Mouse (Mus musculus): Measurements from ENCODE around the gene Pagr1b.
A peak's percentile ranks its signal among the peaks of the same experiment; 100 is the strongest.

Pagr1b gene

DNA sequence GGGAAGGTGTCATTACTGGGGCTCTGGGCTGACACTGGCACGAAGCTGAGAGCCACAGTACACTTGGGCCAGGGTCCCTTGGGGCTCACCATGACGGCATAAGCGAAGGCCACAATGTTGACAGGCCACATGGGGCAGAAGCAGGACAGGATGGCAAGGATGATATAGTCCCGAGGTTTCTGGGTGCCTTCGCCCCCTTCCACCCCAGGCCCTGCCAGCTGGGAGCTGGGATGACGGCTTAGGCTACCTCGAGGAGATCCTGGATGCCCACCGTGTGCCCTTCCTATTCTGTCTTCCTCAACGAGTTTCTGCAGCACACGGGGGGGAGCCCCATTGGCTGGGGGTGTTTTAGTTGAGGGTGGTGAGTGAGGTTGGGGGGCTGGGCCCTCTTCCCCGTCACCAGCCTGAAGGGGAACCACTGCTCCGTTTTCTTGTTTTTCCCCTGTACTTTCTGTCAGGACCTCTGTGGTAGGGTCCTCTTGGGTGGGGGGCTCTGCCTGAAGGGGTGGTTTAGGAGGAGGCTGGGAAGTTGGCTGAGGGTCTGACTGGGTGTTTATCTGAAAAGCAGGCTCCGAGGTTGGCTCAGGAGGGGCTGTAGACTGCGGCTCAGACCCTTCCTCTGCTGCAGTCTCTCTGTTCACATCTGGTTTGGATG lies 3.1 kb upstream of the Pagr1b start:
- no peak for DNase-seq (ENCODE audit: low read depth, low spot score)

DNA sequence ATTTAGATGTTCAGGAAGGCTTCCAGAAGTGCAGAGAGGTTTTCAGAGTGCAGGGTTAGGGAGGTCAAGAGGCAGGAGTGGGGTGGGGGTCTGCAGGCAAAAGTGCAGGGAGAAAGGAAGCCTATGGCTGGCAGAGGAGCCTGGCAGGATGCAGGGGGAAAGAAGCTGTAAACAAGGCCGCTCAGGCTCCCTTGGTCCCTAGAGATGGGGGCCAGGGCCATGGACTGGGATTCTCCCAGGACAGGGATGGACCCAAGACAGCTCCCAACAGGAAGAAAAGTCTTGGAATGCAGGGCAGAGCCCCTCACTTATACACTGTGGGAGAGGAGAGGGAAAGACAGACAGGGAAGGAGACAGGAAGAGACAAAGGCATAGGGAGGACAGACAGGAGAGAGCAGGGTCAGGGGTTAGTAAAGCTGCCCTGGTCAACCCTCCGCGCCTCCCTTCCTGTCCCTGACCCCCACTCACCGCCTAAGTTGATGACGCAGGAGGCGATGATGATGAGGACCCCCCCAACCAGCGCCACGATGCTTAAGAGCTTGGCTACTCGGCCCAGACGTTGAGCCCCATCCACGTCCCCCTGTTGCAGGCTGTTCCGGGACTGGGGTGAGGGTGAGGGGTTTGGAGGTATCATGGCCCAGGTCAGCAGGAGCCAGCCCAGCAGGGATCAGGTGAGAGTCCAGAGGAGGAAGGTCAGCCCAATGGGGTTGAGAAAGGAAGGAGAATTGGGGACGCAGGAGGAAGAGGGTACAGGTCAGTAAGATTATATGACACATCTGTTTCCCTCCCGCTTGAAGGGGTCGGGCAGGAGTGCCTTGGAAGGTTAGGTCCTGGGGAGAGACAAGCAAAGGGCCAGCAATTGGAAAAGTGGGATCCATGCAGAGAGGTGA lies 2.4 kb upstream of the Pagr1b start:
- no peak for DNase-seq (ENCODE audit: low read depth, low spot score)

DNA sequence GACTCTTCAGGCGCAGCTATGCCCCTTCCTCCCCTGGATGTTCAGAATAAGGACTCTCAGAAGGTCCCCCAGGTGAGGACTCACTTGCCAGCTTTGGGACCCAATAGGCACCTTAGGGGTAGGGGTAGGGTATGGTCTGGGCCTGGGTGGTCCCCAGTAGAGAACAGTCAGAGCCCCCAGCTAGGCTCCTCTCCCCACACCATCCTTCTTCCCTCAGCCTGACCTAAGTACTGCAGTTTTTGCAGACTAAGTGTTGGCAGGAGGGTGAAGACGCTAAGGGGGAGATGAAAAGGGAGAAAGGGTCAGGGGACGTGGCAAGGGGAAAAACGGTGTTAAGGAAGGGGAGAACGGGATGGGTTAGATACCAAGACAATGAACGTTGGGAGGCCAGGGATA lies 1.7 kb upstream of the Pagr1b start:
- no peak for DNase-seq (ENCODE audit: low read depth, low spot score)

DNA sequence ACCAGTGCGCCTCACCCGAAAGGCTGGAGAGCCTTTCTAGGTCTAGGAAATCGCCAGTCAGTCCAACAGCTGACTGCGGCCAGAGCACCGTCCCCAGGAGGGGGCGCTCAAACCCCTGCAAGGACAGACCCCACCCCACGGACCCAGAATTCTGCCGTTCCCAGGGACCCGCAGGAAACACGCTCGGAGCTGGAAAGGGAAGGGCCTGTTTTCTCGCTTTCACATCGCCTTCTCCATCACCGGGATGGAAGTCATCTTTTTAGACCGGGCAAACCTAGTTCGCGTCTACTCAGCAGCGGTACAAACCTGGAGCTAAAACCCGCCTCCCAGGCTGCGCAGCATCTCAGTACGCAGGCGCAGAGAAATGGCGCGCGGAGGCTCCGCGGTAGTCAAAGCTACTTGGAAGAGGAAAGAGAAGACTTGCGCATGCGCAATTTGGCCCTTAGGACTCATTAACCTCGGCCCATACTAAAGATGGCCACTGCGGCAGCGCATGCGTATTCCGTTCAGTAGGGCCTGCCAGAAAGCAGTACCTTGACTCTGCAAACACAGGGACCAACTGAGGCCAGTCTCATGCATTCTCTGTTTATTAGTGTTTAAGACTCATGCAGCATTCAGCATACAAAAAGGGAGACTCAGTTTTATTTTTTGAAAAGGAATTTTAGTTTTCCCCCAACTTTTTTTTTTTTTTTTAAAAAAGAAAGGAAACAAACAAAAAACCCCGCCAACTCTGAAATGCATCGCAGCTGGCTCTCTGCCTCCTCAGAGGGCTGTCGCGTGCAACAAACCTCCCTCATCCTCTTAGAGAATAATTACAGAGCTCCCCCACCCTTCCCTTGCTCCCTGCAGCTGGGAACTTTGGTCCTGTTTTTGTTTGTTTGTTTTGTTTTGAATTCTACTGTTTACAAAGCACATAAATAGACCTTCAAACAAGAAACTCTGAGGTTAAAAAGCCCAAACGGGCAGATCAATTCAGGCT lies 976 bp upstream of the Pagr1b start, which contains the start of gene Pagr1a:
Pagr1a (minus strand) TSS at position 382 of the 979 bp plus-strand sequence.
- DNase-seq (ENCODE audit: low read depth, low spot score) = peak; percentile 99

DNA sequence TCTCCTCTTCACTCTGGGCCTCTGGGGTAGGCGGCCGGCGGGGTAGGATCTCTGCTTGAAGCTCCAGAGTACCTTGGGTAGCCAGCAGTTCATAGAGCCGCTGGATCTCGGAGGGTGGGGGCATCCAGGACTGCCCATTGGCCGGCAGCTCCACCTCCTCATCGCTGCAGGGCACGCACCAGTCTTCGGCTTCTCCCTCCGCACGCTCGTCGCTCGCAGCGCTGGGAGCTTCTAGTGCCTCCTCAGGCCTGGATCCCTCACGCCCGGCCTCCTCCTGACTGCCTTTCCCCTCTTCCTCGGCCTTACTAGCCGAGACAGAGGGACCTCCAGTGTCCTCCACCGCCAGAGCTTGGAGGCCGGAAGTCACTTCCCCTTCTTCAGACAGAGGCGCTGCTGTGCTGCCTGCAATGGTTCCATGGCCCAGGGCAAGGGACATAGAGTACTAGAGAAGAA lies 228 bp upstream of the Pagr1b start:
- no peak for DNase-seq (ENCODE audit: low read depth, low spot score)

DNA sequence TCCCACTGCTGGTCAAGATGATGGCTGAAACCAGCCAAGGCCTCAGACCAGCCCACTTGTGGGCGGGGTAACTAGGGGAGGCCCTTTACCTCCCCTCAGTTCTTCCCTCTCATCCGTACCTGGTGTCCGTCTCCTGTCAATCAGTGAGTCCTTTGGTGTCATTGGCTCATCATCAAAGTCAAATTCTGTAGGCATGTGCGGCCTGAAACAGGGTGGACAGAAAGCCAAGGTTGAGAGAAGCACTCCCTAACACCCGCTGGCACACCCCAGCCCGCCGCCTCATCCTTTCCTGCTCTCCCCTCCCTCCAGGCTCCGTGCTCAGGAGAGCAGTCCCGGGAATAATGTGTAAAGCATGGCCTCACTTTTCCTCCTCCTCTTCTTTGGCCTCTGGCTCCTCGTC lies 203 bp downstream of the Pagr1b start:
- no peak for DNase-seq (ENCODE audit: low read depth, low spot score)

DNA sequence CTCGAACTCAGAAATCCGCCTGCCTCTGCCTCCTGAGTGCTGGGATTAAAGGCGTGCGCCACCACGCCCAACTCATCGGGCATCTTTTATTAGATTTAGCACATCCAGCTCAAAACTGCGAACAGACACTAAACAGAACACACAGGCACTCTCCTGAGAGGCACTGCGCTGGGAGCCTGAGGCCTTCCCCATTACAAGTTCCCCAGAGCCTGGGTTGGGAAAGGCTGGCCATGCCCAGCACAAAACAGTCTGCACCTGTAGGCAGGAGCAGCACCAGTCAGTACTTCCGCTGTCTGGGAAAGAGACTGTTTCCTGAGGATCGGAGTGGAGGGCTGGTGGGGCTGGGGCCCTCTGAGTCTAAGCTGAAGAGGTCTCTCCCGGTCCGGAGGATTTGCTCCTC lies 1.3 kb downstream of the Pagr1b start:
- DNase-seq (ENCODE audit: low read depth, low spot score) = no peak

DNA sequence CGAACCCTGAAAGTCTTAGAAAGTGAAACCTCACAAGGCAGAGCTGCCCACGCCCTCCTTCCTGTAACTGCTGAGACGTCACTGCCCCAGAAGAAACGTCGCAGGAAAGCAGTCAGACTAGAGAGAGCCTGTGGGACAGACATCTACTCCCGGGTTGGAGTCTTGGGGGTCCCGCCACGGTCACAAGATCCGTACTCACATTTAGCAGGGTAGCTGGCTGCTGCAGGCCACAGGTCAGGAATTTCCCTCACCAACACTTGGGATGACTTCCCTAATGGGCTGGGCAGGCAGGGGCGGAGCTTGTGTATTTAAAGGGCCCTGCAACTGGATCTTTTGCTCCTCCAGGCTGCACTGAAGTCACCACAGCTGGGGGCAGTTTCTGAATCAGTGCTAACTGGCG lies 2.0 kb downstream of the Pagr1b start, which contains the start of gene Mvp:
Mvp (minus strand) TSS at position 302 of the 400 bp plus-strand sequence.
- DNase-seq (ENCODE audit: low read depth, low spot score) = no peak

DNA sequence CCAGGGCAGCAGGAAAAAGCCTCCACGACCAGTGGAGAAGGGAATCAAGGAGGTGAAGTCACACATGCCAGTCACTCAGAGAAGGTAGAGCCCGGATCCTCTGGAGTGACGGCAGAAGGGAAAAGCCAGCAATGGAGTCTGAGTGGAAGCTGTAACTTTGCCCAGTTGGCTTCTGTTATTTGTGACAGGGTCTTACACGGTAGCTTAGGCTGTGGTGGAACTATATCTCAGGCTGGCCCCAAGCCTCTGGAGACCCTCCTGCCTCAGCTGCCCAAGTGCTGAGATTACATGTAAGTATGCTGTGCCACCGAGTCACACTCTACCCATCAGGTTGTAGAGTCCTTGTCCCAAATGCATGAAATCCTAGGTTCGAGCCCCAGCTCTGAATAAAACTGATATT lies 2.9 kb downstream of the Pagr1b start:
- no peak for DNase-seq (ENCODE audit: low read depth, low spot score)

DNA sequence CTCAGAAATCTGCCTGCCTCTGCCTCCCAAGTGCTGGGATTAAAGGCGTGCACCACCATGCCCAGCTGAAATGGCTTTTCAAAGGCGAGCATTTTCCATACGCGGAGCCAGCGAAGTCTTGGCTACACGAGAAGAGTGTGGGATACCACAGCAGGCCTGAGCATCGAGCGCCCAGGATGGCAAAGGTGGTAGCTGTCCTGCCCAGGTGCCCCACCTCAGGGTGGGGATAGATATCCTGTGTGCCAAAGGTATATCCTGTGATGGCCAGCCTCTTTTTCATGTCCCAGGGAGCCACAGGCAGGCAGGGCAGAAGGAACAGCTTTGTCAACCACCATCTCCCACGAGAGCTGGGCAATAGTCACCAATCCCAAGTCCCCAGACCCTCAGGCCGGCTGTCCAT lies 3.4 kb downstream of the Pagr1b start:
- no peak for DNase-seq (ENCODE audit: low read depth, low spot score)

DNA sequence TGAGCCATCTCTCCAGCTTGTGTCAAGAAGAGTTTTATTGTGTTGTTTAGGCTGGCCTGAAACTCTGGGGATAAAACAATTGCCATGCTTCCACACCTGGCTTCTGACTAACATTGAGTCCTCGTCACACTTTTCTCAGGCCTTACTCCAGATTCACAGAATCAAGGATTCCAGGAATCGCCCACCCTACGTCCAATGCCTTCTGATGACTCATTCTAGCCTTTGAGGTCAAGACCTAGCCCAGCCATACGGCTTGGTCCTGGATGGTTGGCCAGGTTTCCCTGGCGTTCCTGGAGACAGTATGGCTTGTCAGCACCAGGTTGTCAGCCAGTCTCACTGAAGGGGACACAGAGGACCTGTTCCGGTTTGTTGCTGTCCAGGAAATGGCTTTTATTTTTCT lies 3.9 kb downstream of the Pagr1b start:
- no peak for DNase-seq (ENCODE audit: low read depth, low spot score)

DNA sequence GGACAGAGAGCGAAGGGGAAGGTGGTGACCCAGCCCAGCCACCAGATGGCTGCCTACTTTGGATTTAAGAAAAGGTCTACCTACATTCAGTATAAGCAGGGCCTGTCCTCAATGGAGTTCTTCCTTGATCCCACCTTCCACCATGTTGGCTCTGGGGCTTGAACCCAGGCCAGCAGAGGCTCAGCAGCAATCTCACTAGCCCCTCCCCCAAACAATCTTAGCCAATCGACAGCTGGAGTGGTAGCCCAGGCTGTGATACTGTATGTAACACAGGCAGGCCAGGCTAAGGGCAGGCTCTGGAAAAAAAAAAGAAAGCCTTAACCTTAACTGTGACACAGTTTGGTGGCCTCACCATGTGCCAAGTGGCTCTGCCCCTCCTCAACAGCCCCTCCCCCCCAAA lies 4.6 kb downstream of the Pagr1b start:
- DNase-seq (ENCODE audit: low read depth, low spot score) = no peak

DNA sequence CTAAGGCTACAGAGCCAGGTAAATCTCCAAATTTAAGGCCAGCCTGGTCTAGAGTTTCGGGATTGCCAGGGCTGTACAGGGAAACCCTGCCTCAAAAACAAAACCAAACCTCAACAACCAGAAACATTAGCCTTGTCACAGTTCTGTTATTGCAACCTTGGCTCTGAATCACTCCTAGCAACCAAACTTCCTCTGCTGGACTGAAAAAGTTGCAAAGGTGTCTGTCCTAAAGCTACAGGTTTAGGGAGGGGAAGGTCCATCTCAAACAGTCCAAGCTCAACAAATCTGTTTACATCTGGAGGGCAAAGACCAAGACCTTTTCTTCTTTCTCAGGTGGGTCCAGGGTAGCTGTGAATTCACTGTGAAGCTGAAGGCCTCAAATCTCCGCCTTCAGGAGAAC lies 5.2 kb downstream of the Pagr1b start:
- DNase-seq (ENCODE audit: low read depth, low spot score) = no peak

DNA sequence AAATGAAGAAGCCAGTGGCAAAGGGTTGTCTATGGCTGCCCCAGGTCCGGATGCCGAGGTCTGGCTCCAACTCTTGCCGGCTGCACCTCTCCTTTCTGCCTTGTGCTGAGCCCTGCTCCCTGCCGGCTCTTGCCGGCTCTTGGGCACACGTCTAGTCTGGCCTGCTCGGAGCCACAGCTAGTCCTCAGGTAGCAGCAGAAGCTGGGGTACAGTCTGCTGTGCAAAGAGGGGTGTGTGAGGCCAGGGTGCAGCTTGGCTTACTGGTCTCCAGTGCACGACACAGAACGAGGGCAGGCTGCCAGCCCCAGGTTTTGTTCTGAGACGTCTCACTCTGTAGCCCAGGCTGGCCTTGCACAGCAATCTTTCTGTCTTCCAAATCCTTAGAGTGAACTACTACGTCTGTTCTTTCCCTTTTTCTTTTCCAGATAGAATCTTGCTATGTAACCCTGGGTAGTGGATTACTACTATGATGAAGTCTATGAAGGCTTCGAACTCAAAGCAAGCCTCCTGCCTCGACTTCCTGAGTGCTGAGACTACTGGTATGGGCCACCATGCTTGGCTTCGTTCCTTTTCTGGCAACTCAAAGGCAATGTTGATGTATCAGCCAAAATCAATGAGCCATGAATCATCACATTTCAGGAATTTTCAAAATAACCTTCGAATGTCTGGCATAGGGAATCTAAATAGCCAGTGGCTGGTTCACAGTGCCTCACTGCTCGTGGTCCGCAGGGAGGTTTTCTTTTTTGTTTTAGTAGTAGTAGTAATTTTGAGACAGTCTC lies 6.8 kb downstream of the Pagr1b start:
- no peak for DNase-seq (ENCODE audit: low read depth, low spot score)

DNA sequence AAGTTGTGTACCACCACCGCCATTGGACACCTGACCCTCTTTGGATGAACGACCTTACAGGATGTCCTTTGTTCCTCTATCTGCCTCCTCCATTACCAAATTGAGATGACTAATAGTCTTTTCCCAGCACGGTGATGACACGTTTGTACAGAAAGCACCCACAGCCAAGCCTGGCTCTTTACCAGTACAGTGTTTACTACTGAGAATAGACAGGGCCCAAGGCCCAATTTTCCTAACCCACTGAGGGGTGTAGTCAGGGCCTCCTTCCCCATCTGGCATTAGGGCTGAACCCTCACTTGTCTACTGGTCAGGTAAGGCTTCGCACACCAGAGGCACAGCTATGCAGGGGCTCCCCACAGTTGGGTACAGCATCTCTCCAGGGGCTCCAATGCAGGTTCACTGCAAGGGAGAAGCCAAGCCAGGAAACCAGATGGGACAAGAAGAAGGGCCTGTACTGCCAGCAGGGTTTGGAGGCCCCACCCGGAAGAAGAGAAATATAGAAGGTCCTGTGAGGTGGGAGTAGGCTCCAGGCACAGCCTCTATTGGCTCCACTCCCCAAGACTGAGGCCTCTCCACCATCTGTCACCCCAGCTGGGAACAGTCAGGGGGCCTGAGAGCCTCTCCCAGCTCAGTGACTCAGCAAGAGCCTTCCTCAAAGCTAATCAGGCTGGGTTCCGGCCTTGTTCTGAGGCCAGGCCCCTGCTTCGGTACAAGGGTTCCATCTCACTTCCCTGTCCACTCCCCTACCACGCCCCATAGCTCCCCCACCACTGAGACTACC lies 7.9 kb downstream of the Pagr1b start:
- DNase-seq (ENCODE audit: low read depth, low spot score) = peak; percentile 87

DNA sequence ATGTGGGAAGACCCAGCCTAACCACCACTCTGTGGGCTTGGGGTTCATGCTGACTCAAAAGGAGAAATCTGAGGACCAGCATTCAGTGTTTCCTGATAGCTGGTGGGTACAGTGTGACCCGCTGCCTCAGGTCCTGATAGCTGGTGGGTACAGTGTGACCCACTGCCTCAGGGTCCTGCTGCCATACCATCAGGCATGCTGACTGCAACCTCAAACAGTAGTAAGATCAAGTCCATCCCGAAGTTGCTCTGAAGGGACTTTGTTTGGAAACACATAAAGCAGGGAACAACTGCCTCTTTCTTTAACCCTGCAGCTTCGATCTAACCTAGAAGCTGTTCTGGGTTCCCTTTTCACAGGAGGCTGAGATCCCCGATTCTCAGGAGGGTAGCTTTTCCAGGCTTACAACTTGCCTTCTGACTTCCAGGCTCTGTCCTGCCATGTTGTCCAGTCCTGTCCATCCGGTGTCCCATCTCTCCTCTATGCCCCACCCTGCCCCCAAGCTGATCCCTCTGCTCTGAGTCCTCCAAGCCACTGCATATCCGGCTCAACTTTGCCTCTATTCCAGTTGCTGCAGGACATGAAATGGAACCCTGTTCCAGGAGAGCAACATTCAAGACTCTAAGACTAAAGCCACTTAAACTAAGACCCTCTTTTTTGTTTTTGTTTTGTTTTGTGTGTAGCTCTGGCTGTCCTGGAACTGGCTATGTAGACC lies 8.8 kb downstream of the Pagr1b start:
- DNase-seq (ENCODE audit: low read depth, low spot score) = no peak

DNA sequence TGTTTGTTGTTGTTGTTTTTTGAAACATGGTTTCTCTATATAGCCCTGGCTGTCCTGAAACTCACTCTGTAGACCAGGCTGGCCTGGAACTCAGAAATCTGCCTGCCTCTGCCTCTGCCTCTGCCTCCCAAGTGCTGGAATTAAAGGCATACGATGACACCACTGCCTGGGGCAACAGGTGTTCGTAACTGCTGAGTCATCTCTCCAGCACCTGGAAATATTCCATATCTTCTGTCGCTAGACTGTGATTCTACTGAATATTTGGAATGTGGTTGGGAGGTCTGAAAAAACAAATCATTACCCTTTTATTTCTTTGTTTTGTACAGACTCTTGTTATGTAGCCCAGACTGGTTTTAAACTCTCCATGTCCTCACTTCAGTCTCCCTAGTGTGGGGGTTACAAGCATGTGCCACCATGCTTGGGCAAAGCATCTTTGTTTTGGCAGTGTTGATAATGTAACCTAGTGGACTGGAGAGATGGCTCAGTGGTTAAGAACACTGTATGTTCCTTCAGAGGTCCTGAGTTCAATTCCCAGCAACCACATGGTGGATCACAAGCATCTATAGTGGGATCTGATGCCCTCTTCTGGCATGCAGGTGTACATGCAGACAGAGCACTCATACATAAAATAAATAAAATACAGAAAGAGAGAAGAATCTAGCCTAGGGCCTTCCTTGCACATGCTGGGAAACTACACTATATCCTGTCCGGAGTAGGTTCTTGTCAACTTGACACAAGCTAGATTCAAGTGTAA lies 12.0 kb downstream of the Pagr1b start:
- DNase-seq (ENCODE audit: low read depth, low spot score) = no peak

DNA sequence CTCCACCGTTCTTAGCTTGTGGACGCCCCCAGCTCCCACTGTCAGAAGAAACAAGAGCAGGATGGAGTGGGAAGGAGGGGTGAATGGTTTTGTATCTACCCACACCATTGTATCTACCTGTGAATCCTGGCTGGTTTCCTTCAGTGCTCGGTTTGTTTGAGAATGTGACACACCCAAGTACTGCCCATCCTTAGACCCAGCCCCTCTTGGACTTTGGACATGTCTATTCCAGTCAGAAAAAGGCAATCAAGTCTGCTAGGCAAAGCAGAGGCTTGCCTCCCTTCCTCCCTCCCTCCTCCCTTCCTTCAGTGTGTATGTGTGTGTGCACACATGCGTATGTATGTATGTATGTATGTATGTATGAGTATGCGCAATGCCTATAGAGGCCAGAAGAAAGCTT lies 12.7 kb downstream of the Pagr1b start:
- no peak for DNase-seq (ENCODE audit: low read depth, low spot score)

DNA sequence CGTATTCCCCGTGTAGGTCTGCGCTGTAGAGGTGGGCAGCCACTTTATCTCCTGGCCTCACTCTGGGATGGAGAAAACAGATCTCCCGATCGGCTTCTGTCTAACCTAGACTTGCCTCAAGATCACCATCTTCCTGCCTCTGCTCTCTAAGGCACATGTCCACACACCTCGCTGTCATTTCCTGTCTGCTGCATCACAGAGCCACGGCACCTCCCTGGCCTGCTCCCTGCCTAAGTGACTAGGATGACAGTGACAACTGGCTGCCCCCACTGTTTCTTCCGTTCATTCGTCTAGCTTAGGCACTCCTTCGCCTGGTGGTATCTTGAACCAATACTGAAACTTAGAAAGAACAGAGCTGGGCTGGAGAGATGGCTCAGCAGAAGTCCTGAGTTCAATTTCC lies 16.7 kb downstream of the Pagr1b start:
- DNase-seq (ENCODE audit: low read depth, low spot score) = no peak
